Mouse (Mus musculus): ENCODE results near the gene Kdm6a. TPM values are rescaled to one million over a fixed set of nuclear protein-coding genes. Genes with fewer than 3 reads are reported as not detected.

Gene Kdm6a
- polyA plus RNA-seq (2012; ENCODE audit: insufficient read depth, insufficient read length, low replicate concordance, missing spikeins): not detected in 2 replicates

DNA sequence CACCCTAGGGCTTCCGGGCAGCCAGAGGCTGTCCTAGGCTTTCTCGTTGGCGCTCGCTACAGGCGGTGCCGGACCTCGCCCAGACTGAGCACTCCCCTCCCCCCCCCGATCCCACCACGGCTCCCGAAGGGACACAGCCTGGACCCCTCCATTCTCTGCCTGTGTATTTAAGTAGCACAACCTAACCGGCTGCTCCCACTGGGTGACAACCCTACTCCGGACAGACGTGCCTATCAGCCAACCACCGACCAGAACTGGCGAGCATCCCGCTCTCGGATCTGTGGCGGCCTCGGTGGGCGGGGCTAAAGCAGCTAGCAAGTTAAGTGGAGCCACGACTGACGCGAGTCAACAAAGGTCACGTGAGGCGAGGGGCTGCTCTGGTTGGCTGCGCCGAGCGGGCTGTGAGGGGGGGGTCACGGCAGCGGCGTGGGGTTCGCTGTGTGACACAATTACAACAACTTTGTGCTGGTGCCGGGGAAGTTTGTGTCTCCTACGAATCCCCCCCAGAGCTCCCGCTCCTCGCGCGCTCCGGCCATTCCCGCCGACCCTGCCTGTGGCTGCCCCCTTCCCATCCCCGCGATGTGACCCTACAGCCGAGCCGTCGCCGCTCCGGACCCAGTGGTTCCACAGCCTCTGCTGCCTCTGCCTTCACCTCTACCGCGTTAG is at the start of gene Kdm6a:
Gene Kdm6a (plus strand): TSS at position 384 of the 666 bp plus-strand sequence.
- Histone ChIP-seq H3K4me3 (ENCODE audit: insufficient read depth, low read depth, low read length) (peak within 1 kb of the TSS; percentile 98), H3K4me1 (ENCODE audit: control insufficient read depth, insufficient read depth, low read length) (no peaks in the 10 kb centered on the region), H3K27ac (ENCODE audit: insufficient read depth, low read depth, low read length) (peak within 1 kb of the TSS; percentile 97)
- WGBS: under 1% methylated on average over 49 of the region's 50 CpGs
- TF ChIP-seq POLR2A (IDR thresholded peaks at IDR 0.05; ENCODE audit: insufficient read depth, low read depth, low read length): peak; percentile 47; the same call in 1 of the 2 replicates
- no peak for TF ChIP-seq CTCF (IDR thresholded peaks at IDR 0.05; ENCODE audit: insufficient read depth, low read depth, low read length)

DNA sequence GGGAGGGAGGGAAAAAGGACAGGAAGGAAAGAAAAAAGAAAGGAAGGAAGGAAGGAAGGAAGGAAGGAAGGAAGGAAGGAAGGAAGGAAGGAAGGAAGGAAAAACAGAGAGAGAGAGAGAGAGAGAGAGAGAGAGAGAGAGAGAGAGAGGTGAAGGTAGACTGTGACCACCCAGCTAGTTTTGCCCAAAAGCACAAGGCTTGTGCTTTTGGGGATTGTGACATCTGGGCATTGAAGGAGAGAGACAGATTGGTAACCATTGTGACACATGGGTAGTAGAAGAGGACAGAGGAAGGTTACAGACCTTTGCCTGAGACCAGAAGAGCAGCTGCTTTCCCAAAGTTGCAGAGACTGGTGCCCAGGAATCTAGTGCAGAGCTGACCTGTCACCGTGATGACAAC is 16.8 kb upstream of the Kdm6a start, which contains the start of gene Dusp21:
Gene Dusp21 (plus strand): TSS at position 301 of the 400 bp plus-strand sequence.
- no peak within 1 kb of the TSS for H3K27ac ChIP-seq (ENCODE audit: insufficient read depth, low read depth, low read length)

DNA sequence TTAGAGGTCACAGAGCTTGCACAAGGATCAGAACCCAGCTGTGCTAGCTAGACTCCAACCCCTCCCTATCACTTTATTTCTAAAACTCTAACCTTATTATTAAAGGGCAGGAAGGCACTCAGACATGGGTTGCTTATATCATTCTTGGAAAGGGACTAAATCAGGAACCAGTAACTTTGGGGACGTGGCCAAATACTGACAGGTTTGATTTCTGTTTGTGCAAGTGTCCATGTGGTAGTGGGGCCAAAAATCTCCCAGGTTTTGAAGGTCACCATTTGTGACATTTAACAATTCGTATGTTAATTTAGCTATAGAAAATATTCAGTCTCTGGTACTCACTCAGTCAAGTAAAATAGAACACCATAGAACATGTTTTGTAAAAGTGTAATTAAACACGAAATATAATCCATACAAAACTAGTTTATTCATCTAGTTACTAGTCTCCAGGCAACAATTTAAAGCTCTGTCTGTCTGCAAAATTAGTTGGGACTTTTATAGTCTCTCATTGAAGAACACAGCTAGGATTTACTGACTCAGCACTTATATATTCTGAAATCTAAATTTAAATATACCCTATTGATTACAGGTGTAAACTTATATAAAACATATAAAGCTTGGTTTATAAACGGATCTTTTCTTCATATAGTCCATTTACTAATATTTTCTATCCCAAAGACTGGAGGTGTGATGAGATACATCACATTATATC is 1.5 kb upstream of the Kdm6a start:
- TF ChIP-seq CTCF (IDR thresholded peaks at IDR 0.05; ENCODE audit: insufficient read depth, low read depth, low read length) (no peak), POLR2A (IDR thresholded peaks at IDR 0.05; ENCODE audit: insufficient read depth, low read depth, low read length) (no peak)
- H3K4me3 ChIP-seq (ENCODE audit: insufficient read depth, low read depth, low read length): no peak overlapping the region
- H3K4me1 ChIP-seq (ENCODE audit: control insufficient read depth, insufficient read depth, low read length): no peaks in the 10 kb centered on the region
- 56% methylated on average over 4 of the region's 4 CpGs for WGBS
- no peak overlapping the region for H3K27ac ChIP-seq (ENCODE audit: insufficient read depth, low read depth, low read length)

More for the DNA sequence above, 16.8 kb upstream of the Kdm6a start, which contains the start of gene Dusp21:
- TF ChIP-seq CTCF (IDR thresholded peaks at IDR 0.05; ENCODE audit: insufficient read depth, low read depth, low read length): no peak
- no peak for TF ChIP-seq POLR2A (IDR thresholded peaks at IDR 0.05; ENCODE audit: insufficient read depth, low read depth, low read length)
- WGBS: 100% methylated on average over 1 of the region's 1 CpGs
- Histone ChIP-seq H3K4me1 (ENCODE audit: control insufficient read depth, insufficient read depth, low read length) (no peaks in the 10 kb centered on the region), H3K4me3 (ENCODE audit: insufficient read depth, low read depth, low read length) (no peak within 1 kb of the TSS)

DNA sequence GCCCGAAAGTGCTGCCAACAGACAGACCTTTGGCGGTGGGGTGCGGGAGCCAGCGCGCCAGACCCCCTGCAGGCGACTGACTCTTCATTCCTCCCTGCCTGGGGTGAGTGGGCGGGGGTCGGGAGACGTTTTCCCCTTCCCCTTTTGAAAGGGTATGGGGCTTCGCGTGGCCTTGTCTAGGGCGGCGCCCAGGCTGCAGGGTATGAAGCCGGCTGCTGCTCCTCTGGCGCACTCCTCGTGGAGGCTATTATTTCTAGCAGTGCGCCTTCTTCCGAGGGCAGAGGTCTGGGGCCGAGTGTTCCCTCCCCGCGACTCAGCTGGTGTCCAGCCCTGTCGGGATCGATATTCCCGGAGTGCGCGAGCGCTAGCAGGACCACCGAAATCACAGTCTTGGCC is 581 bp upstream of the Kdm6a start:
- WGBS: 1% methylated on average over 28 of the region's 28 CpGs
- no peaks in the 10 kb centered on the region for H3K4me1 ChIP-seq (ENCODE audit: control insufficient read depth, insufficient read depth, low read length)
- peak overlapping the region; percentile 87 for H3K4me3 ChIP-seq (ENCODE audit: insufficient read depth, low read depth, low read length)
- peak overlapping the region; percentile 97 for H3K27ac ChIP-seq (ENCODE audit: insufficient read depth, low read depth, low read length)
- TF ChIP-seq CTCF (IDR thresholded peaks at IDR 0.05; ENCODE audit: insufficient read depth, low read depth, low read length) (no peak), POLR2A (IDR thresholded peaks at IDR 0.05; ENCODE audit: insufficient read depth, low read depth, low read length) (no peak)

DNA sequence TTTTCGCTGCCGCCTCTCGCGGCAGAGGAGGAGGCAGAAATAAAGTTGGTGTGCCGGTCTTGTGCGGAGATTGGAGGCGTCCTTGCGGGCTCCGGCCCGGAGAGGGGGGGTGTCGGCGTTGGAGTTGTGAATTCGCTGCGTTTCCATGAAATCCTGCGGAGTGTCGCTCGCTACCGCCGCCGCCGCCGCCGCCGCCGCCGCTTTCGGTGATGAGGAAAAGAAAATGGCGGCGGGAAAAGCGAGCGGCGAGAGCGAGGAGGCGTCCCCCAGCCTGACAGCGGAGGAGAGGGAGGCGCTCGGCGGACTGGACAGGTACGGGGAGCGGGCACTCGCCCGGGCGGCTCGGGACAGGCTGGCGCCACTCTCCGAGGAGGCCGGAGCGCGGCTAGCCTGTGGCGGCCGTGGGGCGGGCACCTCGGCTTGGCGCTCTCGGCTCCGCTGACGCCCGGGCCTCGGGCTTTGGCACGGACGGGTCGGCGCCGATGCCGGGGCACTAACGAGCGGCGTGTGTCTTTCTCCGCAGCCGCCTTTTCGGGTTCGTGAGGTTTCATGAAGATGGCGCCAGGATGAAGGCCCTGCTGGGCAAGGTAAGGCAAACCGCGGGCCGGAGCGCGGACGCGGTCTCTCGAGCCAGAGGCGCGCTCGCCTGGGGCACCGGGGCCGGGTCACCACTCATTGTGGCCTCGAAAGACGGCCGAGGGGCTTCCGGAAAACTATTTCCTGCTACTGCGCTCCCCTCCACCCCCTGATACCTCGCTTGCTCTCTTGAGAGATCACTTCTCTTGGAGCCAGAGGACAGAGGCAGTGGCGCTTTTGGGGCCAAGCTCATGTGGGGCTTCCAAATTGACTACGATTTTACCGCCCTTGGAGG is 721 bp downstream of the Kdm6a start:
- WGBS: under 1% methylated on average over 87 of the region's 95 CpGs

DNA sequence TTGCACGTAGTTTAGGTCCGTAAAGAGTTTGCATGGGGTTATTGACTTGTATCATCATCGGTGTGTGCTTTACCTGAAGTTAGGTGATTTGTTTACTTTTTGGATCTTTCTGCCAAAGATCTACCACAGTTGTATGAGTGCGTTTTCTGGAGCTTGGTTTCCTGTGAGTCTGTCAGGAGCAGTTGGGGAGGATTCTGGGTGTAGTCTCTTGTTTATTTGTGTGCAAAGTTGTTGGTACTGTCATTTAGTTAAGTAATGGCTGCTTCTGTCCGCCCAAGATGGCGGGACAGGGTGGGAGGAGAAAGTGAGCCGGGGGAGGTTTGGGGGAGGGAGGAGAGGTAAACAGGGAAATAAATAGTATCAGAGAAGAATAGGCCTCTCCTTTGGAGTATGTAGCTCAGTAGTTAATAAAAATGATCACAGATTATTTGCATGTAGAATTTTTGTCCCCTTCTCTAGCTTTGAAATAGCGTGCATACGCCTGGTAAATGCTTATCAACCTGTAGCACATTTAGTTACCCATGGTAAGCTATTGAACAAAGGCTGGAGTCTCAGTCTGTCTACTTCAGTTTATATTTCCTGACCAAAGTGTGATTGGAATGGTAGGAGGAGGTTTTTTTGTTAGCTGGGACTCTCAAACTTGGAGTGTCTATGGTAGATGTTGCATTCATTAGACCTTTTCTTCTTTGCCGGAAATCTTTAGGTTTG is 1.7 kb downstream of the Kdm6a start:
- 1% methylated on average over 10 of the region's 10 CpGs for WGBS
- Histone ChIP-seq H3K4me1 (ENCODE audit: control insufficient read depth, insufficient read depth, low read length) (no peaks in the 10 kb centered on the region), H3K27ac (ENCODE audit: insufficient read depth, low read depth, low read length) (0 out of 2 replicates have a peak overlapping the region, but pooled peaks have one; percentile 97), H3K4me3 (ENCODE audit: insufficient read depth, low read depth, low read length) (peak overlapping the region; percentile 98)
- TF ChIP-seq POLR2A (IDR thresholded peaks at IDR 0.05; ENCODE audit: insufficient read depth, low read depth, low read length): no peak
- TF ChIP-seq CTCF (IDR thresholded peaks at IDR 0.05; ENCODE audit: insufficient read depth, low read depth, low read length): no peak

More for the DNA sequence above, 721 bp downstream of the Kdm6a start:
- Histone ChIP-seq H3K27ac (ENCODE audit: insufficient read depth, low read depth, low read length) (peak overlapping the region; percentile 97), H3K4me3 (ENCODE audit: insufficient read depth, low read depth, low read length) (peak overlapping the region; percentile 98), H3K4me1 (ENCODE audit: control insufficient read depth, insufficient read depth, low read length) (no peaks in the 10 kb centered on the region)
- TF ChIP-seq POLR2A (IDR thresholded peaks at IDR 0.05; ENCODE audit: insufficient read depth, low read depth, low read length) (no peak), CTCF (IDR thresholded peaks at IDR 0.05; ENCODE audit: insufficient read depth, low read depth, low read length) (no peak)

DNA sequence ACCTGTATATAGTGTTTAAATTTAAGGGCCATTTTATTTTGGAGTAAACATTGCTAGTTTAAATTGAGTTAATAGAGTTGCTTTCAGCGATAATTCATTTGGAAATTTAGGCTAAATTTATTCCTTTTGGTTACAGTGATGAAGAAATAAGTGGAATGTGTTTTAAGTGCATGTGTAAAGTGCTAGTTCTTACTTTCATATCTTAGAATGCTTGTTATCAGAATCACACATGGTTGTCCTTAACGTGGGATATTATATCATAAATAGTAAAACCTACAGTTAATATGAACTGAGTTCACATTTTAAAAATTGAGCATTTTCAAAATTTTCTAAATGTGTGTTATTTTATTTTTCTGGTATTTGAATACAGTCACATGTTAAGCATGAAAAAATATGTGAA is 2.7 kb downstream of the Kdm6a start:
- TF ChIP-seq CTCF (IDR thresholded peaks at IDR 0.05; ENCODE audit: insufficient read depth, low read depth, low read length) (no peak), POLR2A (IDR thresholded peaks at IDR 0.05; ENCODE audit: insufficient read depth, low read depth, low read length) (no peak)
- H3K27ac ChIP-seq (ENCODE audit: insufficient read depth, low read depth, low read length): no peak overlapping the region
- no peak overlapping the region for H3K4me3 ChIP-seq (ENCODE audit: insufficient read depth, low read depth, low read length)
- H3K4me1 ChIP-seq (ENCODE audit: control insufficient read depth, insufficient read depth, low read length): no peaks in the 10 kb centered on the region
- 35% methylated on average over 2 of the region's 2 CpGs for WGBS

DNA sequence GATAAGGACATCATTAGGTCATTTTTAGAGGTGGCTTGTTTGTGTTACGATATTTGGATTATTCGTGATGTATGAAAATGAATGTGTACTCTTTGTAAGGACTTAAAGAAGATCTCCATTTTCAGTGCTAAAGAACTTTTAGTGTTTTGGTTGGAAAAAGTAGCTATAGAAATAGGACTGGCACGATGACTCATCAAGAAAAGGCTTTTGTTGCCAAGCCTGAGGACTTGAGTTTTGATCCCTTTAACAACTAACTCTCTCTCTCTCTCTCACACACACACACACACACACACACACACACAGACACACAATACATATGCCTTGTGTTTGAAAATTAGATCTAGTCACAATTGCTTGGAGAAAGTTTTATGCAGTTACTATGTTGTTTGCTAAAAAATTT is 4.6 kb downstream of the Kdm6a start:
- H3K4me1 ChIP-seq (ENCODE audit: control insufficient read depth, insufficient read depth, low read length): no peaks in the 10 kb centered on the region
- H3K27ac ChIP-seq (ENCODE audit: insufficient read depth, low read depth, low read length): no peak overlapping the region
- no peak for TF ChIP-seq POLR2A (IDR thresholded peaks at IDR 0.05; ENCODE audit: insufficient read depth, low read depth, low read length)
- TF ChIP-seq CTCF (IDR thresholded peaks at IDR 0.05; ENCODE audit: insufficient read depth, low read depth, low read length): no peak
- no peak overlapping the region for H3K4me3 ChIP-seq (ENCODE audit: insufficient read depth, low read depth, low read length)
- 55% methylated on average over 3 of the region's 3 CpGs for WGBS

All from olfactory bulb, adult 2 months (tissue).